Mouse (Mus musculus) adrenal gland, postnatal 14 days (tissue): ENCODE measurements at regions not wholly inside any gene's neighbourhood (a gene's known extent, or its start where the extent isn't known, plus 50 kb on each side); places are given as distances from the start of the nearest gene placed in this dataset.

Experiments used
- DNase-seq: peaks from one replicate; pipeline ENCODE4 v3.0.0; 2021; ENCODE audit warnings: mixed read lengths

- no peak for DNase-seq
Observed at GRCm38 (mm10) chr10:22917797-22918196, 97.8 kb upstream of the Tcf21 start.

DNA sequence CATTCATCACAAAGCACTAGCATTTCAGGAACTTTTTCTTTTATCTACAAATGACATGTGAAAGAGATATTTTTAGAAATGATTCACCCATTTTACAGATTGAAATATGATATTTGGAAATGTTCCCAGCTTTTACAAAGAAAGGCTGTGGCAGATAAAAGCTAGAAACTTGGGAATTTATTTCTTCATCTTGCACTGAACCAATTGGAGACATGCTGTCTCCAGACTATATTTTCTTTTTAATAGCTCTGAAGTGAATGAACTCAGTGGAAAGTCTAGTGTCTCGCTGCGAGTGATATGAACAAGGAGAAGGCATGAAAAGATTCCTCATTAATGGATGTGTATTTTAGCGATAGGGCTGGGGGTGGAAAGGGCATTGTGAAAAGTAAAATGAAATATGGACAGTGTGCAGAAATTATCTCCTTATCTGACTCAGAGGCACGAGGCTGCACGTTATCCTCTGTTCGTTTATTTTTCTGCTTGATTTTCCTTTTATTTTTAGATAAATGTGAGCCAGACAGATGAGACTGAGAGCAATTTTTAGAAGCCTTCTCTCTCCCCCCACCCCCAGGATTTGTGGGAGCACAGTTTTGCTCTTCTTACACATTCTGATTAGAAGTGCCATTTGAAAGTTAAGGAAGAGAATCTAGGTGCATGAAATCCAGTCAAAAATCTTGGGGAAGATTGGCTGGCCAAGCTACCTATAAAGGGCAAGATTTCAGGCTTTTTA, 96.0 kb upstream of the Tcf21 start:
- no peak for DNase-seq

- no peak for DNase-seq
Observed at GRCm38 (mm10) chr10:22913112-22913511, 93.1 kb upstream of the Tcf21 start.

DNA sequence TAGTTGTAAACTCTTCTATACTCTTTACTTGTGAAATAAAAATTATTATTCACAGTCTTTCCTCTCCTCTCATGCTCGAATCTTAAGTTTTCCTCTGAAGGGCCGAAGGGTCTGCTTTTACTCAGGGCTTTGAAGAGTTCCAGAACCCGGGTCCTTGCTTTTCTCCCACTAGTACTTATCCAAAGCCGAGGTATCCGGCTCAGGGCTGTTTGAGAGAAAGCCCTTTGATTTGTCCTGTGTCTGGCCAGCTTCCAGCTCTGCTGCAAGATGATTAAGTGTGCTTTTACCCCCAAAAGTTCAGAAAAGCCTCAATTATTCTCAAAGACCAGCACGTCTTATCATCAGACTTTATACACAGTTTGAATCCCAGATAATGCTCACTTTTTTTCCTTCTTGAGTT, 88.7 kb upstream of the Tcf21 start:
- peak; percentile 4 for DNase-seq

GRCm38 (mm10) chr10:22905281-22905680, 85.3 kb upstream of the Tcf21 start:
- no peak for DNase-seq

- no peak for DNase-seq
Observed at GRCm38 (mm10) chr10:22893442-22893985, 73.5 kb upstream of the Tcf21 start.

DNA sequence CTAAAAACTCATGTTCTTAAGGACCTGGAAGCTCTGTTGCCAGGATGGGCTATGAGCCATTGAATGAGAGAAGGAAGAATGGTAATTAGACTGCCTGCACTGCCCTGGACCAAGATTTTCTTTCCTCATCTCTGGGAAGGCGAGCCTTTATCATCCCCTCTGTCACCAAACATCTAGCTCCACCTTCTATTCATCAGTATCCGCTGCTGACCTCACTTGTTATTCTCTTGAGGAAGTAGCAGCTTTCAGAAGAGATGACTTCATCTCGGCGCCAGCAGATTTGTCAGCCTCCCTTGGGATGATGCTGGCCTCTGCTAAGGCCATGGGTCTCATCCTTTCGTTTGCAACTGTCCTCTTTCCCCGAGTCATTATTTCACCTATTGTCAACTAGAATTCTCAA, 67.5 kb upstream of the Tcf21 start:
- no peak for DNase-seq

- no peak for DNase-seq
Observed at GRCm38 (mm10) chr10:22879714-22880113, 59.7 kb upstream of the Tcf21 start.

GRCm38 (mm10) chr10:22877536-22878130, 57.7 kb upstream of the Tcf21 start:
- DNase-seq, result no peak

DNA sequence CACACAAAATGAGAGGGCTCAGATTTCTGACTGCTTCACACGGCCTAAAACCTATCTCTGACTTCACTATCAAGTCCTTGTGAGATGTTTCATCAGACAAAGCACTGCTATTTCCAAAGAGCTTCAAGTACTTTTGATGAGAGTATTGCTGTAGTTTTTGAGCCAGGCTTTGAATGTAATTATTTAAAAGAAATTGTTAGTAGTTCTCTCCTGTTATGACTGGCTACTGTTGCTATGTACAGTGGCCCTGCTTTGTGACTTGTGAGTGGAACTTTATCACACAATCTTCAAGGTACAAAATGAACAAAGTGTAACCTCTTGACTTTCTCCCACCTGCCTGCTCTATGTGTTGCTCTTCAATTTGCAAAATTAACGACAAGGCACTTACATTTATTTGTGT, 57.1 kb upstream of the Tcf21 start:
- no peak for DNase-seq

DNA sequence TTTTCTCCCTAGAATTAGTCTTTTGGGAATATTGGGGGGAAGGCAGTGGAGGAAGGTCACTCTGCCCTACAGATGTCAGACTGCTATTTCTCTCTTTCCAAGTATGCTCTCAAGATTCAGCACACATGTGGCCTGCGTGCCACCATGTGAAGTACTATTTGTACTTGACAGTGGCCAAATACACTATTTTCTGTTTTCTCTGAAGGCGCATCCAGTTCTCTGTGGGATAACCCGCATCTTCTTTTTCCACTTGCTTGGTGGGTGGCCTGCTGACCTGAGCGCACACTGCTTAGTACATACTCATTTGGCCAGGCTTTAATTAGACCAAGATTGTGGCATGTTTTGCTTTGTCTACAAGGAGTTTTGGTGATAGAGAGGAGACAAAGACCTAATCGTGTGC, 55.7 kb upstream of the Tcf21 start:
- DNase-seq, result no peak

DNA sequence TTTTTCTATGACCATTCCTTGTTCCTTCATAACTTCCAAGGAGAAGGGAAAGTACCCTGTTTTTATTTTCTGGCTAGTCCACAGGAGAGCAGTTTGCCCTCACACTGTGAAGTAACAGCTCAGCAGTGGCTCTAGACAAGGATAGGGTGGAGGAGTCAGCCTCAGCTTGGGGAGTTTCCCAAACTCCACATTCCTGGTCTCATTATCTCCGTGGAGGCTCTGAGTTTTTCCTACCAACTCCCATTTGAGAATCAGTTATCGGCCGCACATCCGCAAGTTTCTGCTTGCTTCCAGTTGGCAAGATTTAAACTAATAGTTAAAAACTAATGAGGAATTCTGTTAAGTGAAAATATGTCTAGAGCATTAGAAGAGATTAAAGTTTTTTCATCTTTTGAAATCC, 55.2 kb upstream of the Tcf21 start:
- no peak for DNase-seq
